Mouse (Mus musculus) lung, postnatal 0 days (tissue): ENCODE results near the gene Arid3a. TPM values are rescaled to one million over a fixed set of nuclear protein-coding genes. Genes with fewer than 3 reads are reported as not detected.

Experiments
- ATAC-seq: fragments of 200-750 bp; cut with Nextera tagmentation; 2 replicates; pipeline ENCODE4 v1.8.0; 2017; ENCODE audit warnings: moderate library complexity
- DNase-seq: peaks from one replicate; pipeline ENCODE4 v3.0.0-alpha.2; 2016; ENCODE audit warnings: low spot score
- H3K27ac ChIP-seq: fragments of 300-500 bp; sonication (generic); 2 replicates; pipeline ENCODE4 v1.5.1; 2014; ENCODE audit warnings: antibody characterized with exemption, mild to moderate bottlenecking, low read length, mixed read lengths
- H3K27me3 ChIP-seq: fragments of 300-500 bp; sonication (generic); replicated peaks from 2 replicates; pipeline ENCODE4 v1.6.1; 2014; ENCODE audit warnings: low read length, mixed read lengths; ENCODE audit not compliant: insufficient read depth
- H3K36me3 ChIP-seq: fragments of 300-500 bp; sonication (generic); 2 replicates; pipeline ENCODE4 v1.6.1; 2014; ENCODE audit warnings: low read length, mixed read lengths; ENCODE audit not compliant: insufficient read depth
- H3K4me1 ChIP-seq: fragments of 300-500 bp; sonication (generic); 2 replicates; pipeline ENCODE4 v1.6.1; 2014; ENCODE audit warnings: antibody characterized with exemption, low read depth, low read length, mixed read lengths; ENCODE audit not compliant: insufficient read depth
- H3K4me2 ChIP-seq: fragments of 300-500 bp; sonication (generic); replicated peaks from 2 replicates; pipeline ENCODE4 v1.6.1; 2014; ENCODE audit warnings: low read depth, mild to moderate bottlenecking, low read length, moderate library complexity, mixed read lengths
- H3K4me3 ChIP-seq: fragments of 300-500 bp; sonication (generic); 2 replicates; pipeline ENCODE4 v1.5.1; 2014; ENCODE audit warnings: low read depth, low read length
- H3K9ac ChIP-seq: fragments of 300-500 bp; sonication (generic); replicated peaks from 2 replicates; pipeline ENCODE4 v1.6.1; 2014; ENCODE audit warnings: low read depth, mild to moderate bottlenecking
- H3K9me3 ChIP-seq: fragments of 300-500 bp; sonication (generic); 2 replicates; pipeline ENCODE4 v1.6.1; 2016; ENCODE audit warnings: low read length, mixed read lengths
- CTCF ChIP-seq: IDR thresholded peaks from 2 replicates; pipeline ENCODE4 v1.5.1; 2016; ENCODE audit warnings: antibody characterized with exemption, mild to moderate bottlenecking
- EP300 ChIP-seq: IDR thresholded peaks from 2 replicates; pipeline ENCODE4 v1.6.1; 2016; ENCODE audit warnings: antibody characterized with exemption, mild to moderate bottlenecking, control low read depth
- WGBS: fragments of 180-500 bp; shearing (Covaris S2); extraction: QIAGEN DNeasy Blood & Tissue Kit; methylation state at CpG from one replicate; pipeline ENCODE4 v1.1.7; 2014; 5-methylcytosine and 5-hydroxymethylcytosine counted together
- polyA plus RNA-seq: library from polyadenylated mRNA; unstranded; fragments of >200 nt; fragmentation: Nextera tagmentation; extraction: Ambion mirVana; gene quantifications from 2 replicates; pipeline ENCODE4 v1.2.1, GENCODE M21; 2015

Gene Arid3a
- polyA plus RNA-seq, 1 experiment from 2014 or later: 4.8 TPM

DNA sequence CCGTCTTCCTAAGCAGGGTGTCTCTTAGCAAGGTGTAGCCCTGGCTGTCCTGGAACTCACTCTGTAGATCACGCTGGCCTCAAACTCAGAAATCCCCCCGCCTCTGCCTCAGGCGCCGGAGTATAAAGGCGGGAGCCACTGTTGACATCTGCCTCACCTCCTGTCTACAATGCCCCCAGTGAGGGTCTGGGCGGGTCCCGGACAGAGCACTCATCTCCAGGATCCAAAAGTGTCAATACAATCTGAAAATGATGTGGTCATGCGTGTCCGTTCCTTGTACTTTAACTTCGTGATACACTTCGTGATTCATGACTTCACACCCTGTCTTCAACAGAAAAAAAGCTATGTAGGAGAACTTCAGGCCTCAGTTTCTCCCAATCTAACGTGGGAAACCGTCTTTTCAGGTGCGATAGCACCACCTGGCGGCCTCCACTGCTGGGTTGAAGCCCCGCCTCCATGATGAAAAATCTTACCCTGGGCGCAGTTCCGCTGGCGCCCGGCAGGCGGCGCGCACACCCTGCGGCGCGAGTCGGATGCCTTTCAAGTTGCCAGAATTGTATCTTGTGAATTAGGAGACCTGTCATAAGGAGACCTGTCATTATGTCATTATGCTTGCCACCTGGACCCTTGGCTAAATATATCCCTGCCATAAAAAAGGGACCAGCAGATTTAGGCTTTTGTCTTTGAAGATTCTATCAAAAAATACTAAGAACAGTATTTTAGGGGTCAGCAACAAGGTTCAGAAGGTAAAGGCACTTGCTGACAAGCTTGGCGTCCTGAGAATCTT lies 1.7 kb upstream of the Arid3a start:
- Histone ChIP-seq H3K36me3 (no peaks in the 10 kb centered on the region), H3K27ac (peak overlapping the region; percentile 95; the same call in 1 of the 2 replicates), H3K4me2 (peak overlapping the region; percentile 90; the same call in 1 of the 2 replicates), H3K9me3 (no peaks in the 10 kb centered on the region), H3K4me1 (peaks cover 24% of the 10 kb centered on the region), H3K9ac (no peak overlapping the region), H3K4me3 (no peak overlapping the region), H3K27me3 (peaks cover 26% of the 10 kb centered on the region)
- WGBS: 11% methylated on average over 29 of the region's 29 CpGs
- peak; percentile 89 for DNase-seq
- peak; percentile 10; the same call in 1 of the 2 replicates for ATAC-seq
- TF ChIP-seq EP300 (no peak), CTCF (peak; percentile 100)

DNA sequence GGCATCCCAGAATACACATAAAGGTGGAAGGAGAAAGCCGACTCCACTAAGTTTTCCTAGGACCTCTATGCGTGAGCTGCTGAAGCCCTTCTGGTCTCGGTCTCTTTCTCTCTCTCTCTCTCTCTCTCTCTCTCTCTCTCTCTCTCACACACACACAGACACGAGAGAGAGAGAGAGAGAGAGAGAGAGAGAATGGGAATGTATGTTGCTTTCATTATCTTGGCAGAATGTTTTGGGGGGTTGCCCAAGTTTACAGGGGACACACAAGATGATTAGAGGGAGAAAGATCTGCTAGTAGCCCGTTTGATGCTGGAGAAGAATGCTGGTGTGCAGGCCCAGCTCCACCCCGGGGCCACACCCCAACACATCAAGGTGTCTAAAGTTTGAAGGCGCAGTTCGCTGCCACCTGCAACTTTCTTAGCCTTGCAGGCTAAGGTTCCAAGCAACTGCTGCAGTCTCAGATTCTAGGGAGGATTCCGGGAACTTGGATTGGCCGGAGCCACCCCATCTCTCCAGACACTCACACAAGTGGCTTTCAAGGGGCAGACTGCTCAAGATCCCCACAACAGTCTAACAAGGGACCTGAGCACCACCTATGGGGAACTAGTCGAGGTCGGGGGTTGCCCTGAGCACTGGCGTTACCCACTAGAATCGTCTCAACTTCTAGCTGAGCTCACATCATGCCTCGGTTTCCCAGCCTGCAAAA lies 905 bp upstream of the Arid3a start:
- no peak for TF ChIP-seq EP300
- TF ChIP-seq CTCF: 0 out of 2 replicates have a peak, but pooled peaks have one; percentile 9
- Histone ChIP-seq H3K36me3 (peaks cover 4% of the 10 kb centered on the region; the same call in 1 of the 2 replicates), H3K9ac (peak overlapping the region; percentile 83; the same call in 1 of the 2 replicates), H3K9me3 (no peaks in the 10 kb centered on the region), H3K27me3 (peaks cover 18% of the 10 kb centered on the region), H3K4me1 (peaks cover 24% of the 10 kb centered on the region), H3K27ac (peak overlapping the region; percentile 95), H3K4me3 (peak overlapping the region; percentile 78), H3K4me2 (peak overlapping the region; percentile 90)
- WGBS: 5% methylated on average over 14 of the region's 15 CpGs
- ATAC-seq (no peak), DNase-seq (no peak)

DNA sequence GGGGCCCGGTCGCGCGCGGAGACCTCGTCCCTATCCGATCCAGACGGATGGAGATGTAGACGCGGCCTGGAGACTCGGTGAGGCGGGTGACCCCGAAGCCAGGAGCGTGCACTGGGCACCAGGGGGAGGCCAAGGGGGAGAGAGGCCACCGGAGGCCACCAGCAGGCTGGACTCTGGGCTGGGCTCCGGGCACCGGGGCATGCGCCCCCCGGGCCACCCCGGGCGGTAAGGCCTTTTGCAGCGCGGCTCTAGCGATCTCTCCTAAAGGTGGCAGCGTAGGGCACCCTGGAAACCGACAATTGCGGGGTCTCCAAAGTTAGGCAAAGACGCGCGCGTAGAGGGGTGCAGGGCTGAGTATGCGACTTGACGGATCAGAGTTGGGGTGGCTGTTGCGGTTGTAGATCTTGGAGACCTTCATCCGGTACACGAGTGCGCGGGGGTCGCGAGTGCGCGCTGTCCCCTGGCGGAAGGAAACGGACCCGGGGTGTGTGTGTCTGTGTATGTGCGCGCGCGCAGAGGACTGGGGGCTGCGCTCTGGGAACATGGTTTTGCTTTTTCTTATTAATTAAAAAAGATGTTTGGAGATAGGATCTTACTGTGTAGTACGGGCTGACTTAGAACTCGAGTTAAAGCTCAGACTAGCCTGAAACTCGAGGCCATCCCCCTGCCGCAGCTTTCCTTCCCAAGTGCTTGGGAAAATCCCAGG lies 634 bp downstream of the Arid3a start:
- DNase-seq (peak; percentile 65), ATAC-seq (peak; percentile 44)
- H3K4me2 ChIP-seq: peak overlapping the region; percentile 90
- TF ChIP-seq EP300 (no peak), CTCF (peak; percentile 50)
- peaks cover 3% of the 10 kb centered on the region; the same call in 1 of the 2 replicates for H3K27me3 ChIP-seq
- H3K4me1 ChIP-seq: peaks cover 22% of the 10 kb centered on the region
- 0% methylated on average over 52 of the region's 54 CpGs for WGBS
- peak overlapping the region; percentile 78 for H3K4me3 ChIP-seq
- no peaks in the 10 kb centered on the region for H3K9me3 ChIP-seq
- H3K9ac ChIP-seq: peak overlapping the region; percentile 83
- H3K27ac ChIP-seq: peak overlapping the region; percentile 95
- peaks cover 12% of the 10 kb centered on the region; the same call in 1 of the 2 replicates for H3K36me3 ChIP-seq

DNA sequence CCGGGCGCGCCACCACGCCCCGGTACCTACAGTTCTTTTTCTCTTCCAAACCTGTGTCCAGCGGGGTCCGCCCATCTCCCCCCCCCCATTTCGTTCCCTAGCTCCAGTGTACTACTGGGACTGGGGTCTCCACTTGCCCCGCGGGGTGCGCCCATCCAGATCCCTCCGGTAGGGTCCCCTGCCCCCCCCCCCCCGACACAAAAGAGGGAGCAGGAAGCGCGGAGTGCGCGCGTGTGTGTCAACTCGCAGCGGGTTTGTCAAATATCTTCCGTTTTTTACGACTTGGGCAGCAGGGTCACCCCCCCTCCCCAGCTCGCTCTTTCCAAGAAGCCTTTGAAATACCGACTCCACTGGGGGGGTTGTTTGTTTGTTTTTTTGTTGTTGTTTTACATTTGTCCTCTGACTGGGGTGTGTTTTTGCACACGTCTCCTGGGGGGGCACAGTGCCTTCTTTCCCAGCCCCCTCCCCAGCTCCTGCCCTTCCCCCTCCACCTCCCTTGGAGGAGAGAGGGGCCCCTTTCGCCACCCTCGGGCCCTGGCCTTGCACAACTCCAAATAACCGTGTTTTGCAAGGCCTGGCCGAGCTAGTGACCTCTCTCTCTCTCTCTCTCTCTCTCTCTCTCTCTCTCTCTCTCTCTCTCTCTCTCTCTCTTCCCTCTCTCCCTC lies 1.3 kb downstream of the Arid3a start:
- Histone ChIP-seq H3K36me3 (peaks cover 12% of the 10 kb centered on the region; the same call in 1 of the 2 replicates), H3K27ac (peak overlapping the region; percentile 95), H3K4me1 (peaks cover 29% of the 10 kb centered on the region), H3K9me3 (no peaks in the 10 kb centered on the region), H3K9ac (peak overlapping the region; percentile 83), H3K4me3 (peak overlapping the region; percentile 78), H3K27me3 (no peaks in the 10 kb centered on the region), H3K4me2 (peak overlapping the region; percentile 90)
- DNase-seq (peak; percentile 87), ATAC-seq (peak; percentile 16; the same call in 1 of the 2 replicates)
- TF ChIP-seq EP300 (no peak), CTCF (no peak)
- WGBS: 2% methylated on average over 25 of the region's 29 CpGs

DNA sequence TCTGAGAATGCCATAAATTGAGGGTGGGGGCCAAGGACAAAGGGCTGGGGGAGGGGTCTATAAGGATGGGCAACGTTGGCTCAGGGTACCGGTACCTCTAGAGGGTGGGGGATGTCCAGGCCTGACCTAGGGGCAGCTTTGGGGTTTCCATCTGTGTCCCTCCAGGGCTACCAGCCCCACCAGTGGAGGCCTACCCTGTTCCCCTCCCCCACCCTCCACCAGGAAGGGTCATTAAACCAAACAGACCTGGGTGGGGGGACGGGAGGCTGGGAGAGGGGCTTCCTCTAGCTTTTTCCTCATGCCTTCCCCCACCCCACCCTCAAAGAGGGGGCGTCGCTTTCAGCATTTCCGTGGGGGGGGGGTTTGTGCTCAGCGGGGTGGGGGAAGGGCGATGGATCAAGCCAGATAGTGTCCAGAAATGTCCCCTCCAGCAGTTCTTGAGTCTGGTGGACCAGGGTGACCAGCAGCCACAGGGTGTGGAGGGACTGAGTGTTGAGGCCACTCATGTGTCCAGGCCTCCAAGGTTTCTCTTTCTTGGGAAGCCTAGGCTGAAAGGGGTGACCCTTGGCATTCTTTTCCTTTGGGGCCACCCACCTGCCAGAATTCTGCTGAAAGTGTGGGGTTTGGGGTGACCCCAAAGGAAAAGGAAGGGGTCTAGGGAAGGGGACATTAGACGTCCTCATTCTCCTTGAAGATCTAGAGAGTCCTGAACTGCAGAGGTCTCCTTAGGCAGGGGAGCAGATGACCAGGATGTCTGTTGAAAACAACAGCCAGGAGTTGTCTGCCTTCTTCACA lies 2.3 kb downstream of the Arid3a start:
- Histone ChIP-seq H3K9me3 (no peaks in the 10 kb centered on the region), H3K4me3 (peak overlapping the region; percentile 78), H3K27me3 (no peaks in the 10 kb centered on the region), H3K27ac (peak overlapping the region; percentile 95), H3K4me1 (peaks cover 39% of the 10 kb centered on the region), H3K36me3 (peaks cover 12% of the 10 kb centered on the region; the same call in 1 of the 2 replicates), H3K4me2 (peak overlapping the region; percentile 90), H3K9ac (no peak overlapping the region)
- 25% methylated on average over 8 of the region's 9 CpGs for WGBS
- ATAC-seq (no peak), DNase-seq (no peak)
- TF ChIP-seq EP300 (no peak), CTCF (no peak)
